Mouse (Mus musculus) telencephalon, adult 2 months (tissue): ENCODE measurements around the gene Nfx1.
"Not testable (repeated sequence)": the region's sequence is repeated elsewhere in the genome, so short reads cannot be mapped to it uniquely, and the experiment has no call there.

Experiments used
- DNase-seq: peaks from one replicate; pipeline ENCODE4 v3.0.0-alpha.2; 2011; ENCODE audit warnings: low read depth, low spot score

The Nfx1 gene

GRCm38 (mm10) chr4:40970842-40971701, at the start of gene Nfx1:
Nfx1 (plus strand) TSS chr4:40970906.
- DNase-seq = peak; percentile 97

GRCm38 (mm10) chr4:40921288-40921687, 49.4 kb upstream of the Nfx1 start:
- DNase-seq = no peak

- DNase-seq = no peak
These were observed 47.5 kb upstream of the Nfx1 start for GRCm38 (mm10) chr4:40923087-40923651.

GRCm38 (mm10) chr4:40925568-40925967, 45.1 kb upstream of the Nfx1 start:
- DNase-seq = no peak

- DNase-seq = no peak
These were observed 41.7 kb upstream of the Nfx1 start for GRCm38 (mm10) chr4:40929046-40929445.

GRCm38 (mm10) chr4:40933694-40934093, 37.0 kb upstream of the Nfx1 start:
- DNase-seq = no peak

GRCm38 (mm10) chr4:40934369-40934768, 36.3 kb upstream of the Nfx1 start:
- not testable (repeated sequence) for DNase-seq

- peak; percentile 54 for DNase-seq
These were observed 34.4 kb upstream of the Nfx1 start for GRCm38 (mm10) chr4:40936175-40936839.

GRCm38 (mm10) chr4:40938793-40939192, 31.9 kb upstream of the Nfx1 start:
- DNase-seq = no peak

- DNase-seq = no peak
These were observed 27.1 kb upstream of the Nfx1 start for GRCm38 (mm10) chr4:40943651-40944050.

GRCm38 (mm10) chr4:40946516-40947121, 24.1 kb upstream of the Nfx1 start:
- DNase-seq = no peak

GRCm38 (mm10) chr4:40947565-40948159, 23.0 kb upstream of the Nfx1 start:
- no peak for DNase-seq

GRCm38 (mm10) chr4:40948160-40948708, 22.5 kb upstream of the Nfx1 start, which contains the start of the genes Bag1 and Chmp5:
Bag1 (minus strand) TSS chr4:40948294.
Chmp5 (plus strand) TSS chr4:40948407.
- DNase-seq = peak; percentile 99

GRCm38 (mm10) chr4:40953521-40953920, 17.2 kb upstream of the Nfx1 start:
- no peak for DNase-seq

- DNase-seq = no peak
These were observed 14.8 kb upstream of the Nfx1 start for GRCm38 (mm10) chr4:40955942-40956341.

GRCm38 (mm10) chr4:40963536-40963935, 7.2 kb upstream of the Nfx1 start:
- peak; percentile 44 for DNase-seq

GRCm38 (mm10) chr4:40969161-40969560, 1.5 kb upstream of the Nfx1 start:
- DNase-seq = no peak

GRCm38 (mm10) chr4:40969781-40970591, 720 bp upstream of the Nfx1 start:
- DNase-seq = no peak

GRCm38 (mm10) chr4:40970592-40970841, 189 bp upstream of the Nfx1 start:
- DNase-seq = no peak

GRCm38 (mm10) chr4:40971744-40972143, 1.0 kb downstream of the Nfx1 start:
- no peak for DNase-seq

- DNase-seq = no peak
These were observed 3.3 kb downstream of the Nfx1 start for GRCm38 (mm10) chr4:40974011-40974410.
